In genomic region chr13:102491370-102491769, GRCm38 (mm10) we compare ENCODE assay signal across 19 mouse cellular contexts.
A peak's percentile ranks its signal among the peaks of the same experiment; 100 is the strongest.
DNase-seq lines count a peak whose midpoint lies in the region; ATAC-seq lines count a peak whose summit lies in the region.
"Had no signal": no experiment of that assay in that cellular context is flagged by ENCODE, and none has a peak within 500 bp of the region (broad histone marks: within the 10 kb centered on the region; RNA-seq: fewer than 3 reads in every experiment).

No protein-coding gene starts in this region.

- no peaks in the 10 kb centered on the region for H3K9me3 ChIP-seq in embryonic facial prominence, embryonic 14.5 days (ENCODE audit: control insufficient read depth, low read length)
- 0 out of 2 replicates have a peak, but pooled peaks cover 2% of the 10 kb centered on the region for H3K9me3 ChIP-seq in embryonic facial prominence, embryonic 10.5 days
- H3K9me3 ChIP-seq in lung, embryonic 15.5 days, result no peaks in the 10 kb centered on the region
- H3K9me3 ChIP-seq: forebrain, embryonic 15.5 days; G1E; heart, embryonic 15.5 days had no signal

- H3K36me3 ChIP-seq in embryonic facial prominence, embryonic 14.5 days (ENCODE audit: control insufficient read depth, insufficient read depth, low read length), result no peaks in the 10 kb centered on the region
- H3K36me3 ChIP-seq in embryonic facial prominence, embryonic 10.5 days (replicated peaks), result no peaks in the 10 kb centered on the region
- H3K36me3 ChIP-seq in lung, embryonic 15.5 days, result no peaks in the 10 kb centered on the region
- H3K36me3 ChIP-seq: forebrain, embryonic 15.5 days; G1E; heart, embryonic 15.5 days had no signal

- WGBS in embryonic facial prominence, embryonic 14.5 days, result 42% methylated on average over 4 of the region's 4 CpGs
- 87% methylated on average over 4 of the region's 4 CpGs for WGBS in embryonic facial prominence, embryonic 10.5 days
- 42% methylated on average over 4 of the region's 4 CpGs for WGBS in lung, embryonic 15.5 days

- no peak overlapping the region for H3K9ac ChIP-seq in embryonic facial prominence, embryonic 14.5 days (ENCODE audit: low read depth, low read length)
- no peak overlapping the region for H3K9ac ChIP-seq in lung, embryonic 15.5 days
- H3K9ac ChIP-seq: forebrain, embryonic 15.5 days; heart, embryonic 15.5 days had no signal

- no peaks in the 10 kb centered on the region for H3K4me1 ChIP-seq in embryonic facial prominence, embryonic 14.5 days (ENCODE audit: control insufficient read depth, insufficient read depth, low read length)
- H3K4me1 ChIP-seq in embryonic facial prominence, embryonic 10.5 days, result 0 out of 2 replicates have a peak, but pooled peaks cover 4% of the 10 kb centered on the region
- no peaks in the 10 kb centered on the region for H3K4me1 ChIP-seq in lung, embryonic 15.5 days
- H3K4me1 ChIP-seq: forebrain, embryonic 15.5 days; heart, embryonic 15.5 days had no signal

- no peak overlapping the region for H3K27ac ChIP-seq in embryonic facial prominence, embryonic 14.5 days (replicated peaks; ENCODE audit: low read depth, low read length)
- no peak overlapping the region for H3K27ac ChIP-seq in embryonic facial prominence, embryonic 10.5 days (replicated peaks)
- H3K27ac ChIP-seq in lung, embryonic 15.5 days, result no peak overlapping the region
- H3K27ac ChIP-seq: forebrain, embryonic 15.5 days; heart, embryonic 15.5 days had no signal

- H3K4me2 ChIP-seq in embryonic facial prominence, embryonic 14.5 days (ENCODE audit: low read depth, low read length), result no peak overlapping the region
- no peak overlapping the region for H3K4me2 ChIP-seq in lung, embryonic 15.5 days
- H3K4me2 ChIP-seq: forebrain, embryonic 15.5 days; heart, embryonic 15.5 days had no signal

- no peaks in the 10 kb centered on the region for H3K27me3 ChIP-seq in embryonic facial prominence, embryonic 14.5 days (replicated peaks; ENCODE audit: control insufficient read depth, insufficient read depth, low read length)
- no peaks in the 10 kb centered on the region for H3K27me3 ChIP-seq in embryonic facial prominence, embryonic 10.5 days (replicated peaks; ENCODE audit: low read depth, poor library complexity, severe bottlenecking)
- no peaks in the 10 kb centered on the region for H3K27me3 ChIP-seq in lung, embryonic 15.5 days
- H3K27me3 ChIP-seq: forebrain, embryonic 15.5 days; heart, embryonic 15.5 days had no signal

- DNase-seq in embryonic facial prominence, embryonic 14.5 days (ENCODE audit: low spot score), result peak; percentile 62
- DNase-seq in embryonic facial prominence, embryonic 10.5 days (ENCODE audit: low spot score), result no peak
- peak; percentile 43 for DNase-seq in kidney, postnatal 10 days
- DNase-seq in kidney, postnatal 36 days, result no peak
- no peak for DNase-seq in lung, postnatal 14 days
- peak; percentile 29 for DNase-seq in urinary bladder, postnatal 14 days (ENCODE audit: low spot score)
- no peak for DNase-seq in urinary bladder, postnatal 10 days (ENCODE audit: low spot score)
- DNase-seq: adrenal gland, adult 8-10 months; adrenal gland, postnatal 36 days; B cell, adult 2 months; cerebellum, adult 2 months; cerebellum, postnatal 10 days; gastrocnemius, postnatal 36 days; heart, adult 11 months had no signal

- ATAC-seq in embryonic facial prominence, embryonic 14.5 days (ENCODE audit: low read depth), result no peak
- ATAC-seq in lung, embryonic 15.5 days (ENCODE audit: borderline replicate concordance, extremely low read depth, low FRiP score, low TSS enrichment), result 0 out of 2 replicates have a peak, but pooled peaks have one; percentile 19
- ATAC-seq: CD4-positive, CD25-positive, alpha-beta regulatory T cell, adult 4 months; forebrain, embryonic 15.5 days had no signal

- no peak overlapping the region for H3K4me3 ChIP-seq in embryonic facial prominence, embryonic 14.5 days (ENCODE audit: low read depth, low read length)
- no peak overlapping the region for H3K4me3 ChIP-seq in embryonic facial prominence, embryonic 10.5 days
- no peak overlapping the region for H3K4me3 ChIP-seq in lung, embryonic 15.5 days
- H3K4me3 ChIP-seq: forebrain, embryonic 15.5 days; heart, embryonic 15.5 days had no signal

Comparison
In these comparisons a context has a peak if more than half of its experiments do, and no peak if none do; other contexts are left out.
1. DNase-seq: peak in embryonic facial prominence, embryonic 14.5 days (single experiment), kidney, postnatal 10 days (single experiment) and urinary bladder, postnatal 14 days (single experiment); none in embryonic facial prominence, embryonic 10.5 days (single experiment), kidney, postnatal 36 days (0 of 2), lung, postnatal 14 days (single experiment) and urinary bladder, postnatal 10 days (single experiment).